Mouse (Mus musculus) mesoderm, embryonic 11.5 days (tissue): ENCODE results near the gene Neu1.
"Not testable (repeated sequence)": the region's sequence is repeated elsewhere in the genome, so short reads cannot be mapped to it uniquely, and the experiment has no call there.

Experiments
- DNase-seq: peaks from one replicate; pipeline ENCODE4 v3.0.0-alpha.2; 2012; ENCODE audit warnings: low read depth, low spot score

Neu1 gene

GRCm38 (mm10) chr17:34948721-34949552, 17.9 kb downstream of the Neu1 start:
- not testable (repeated sequence) for DNase-seq

GRCm38 (mm10) chr17:34949553-34949969, 18.5 kb downstream of the Neu1 start:
- DNase-seq = no peak

- DNase-seq = no peak
Measured at GRCm38 (mm10) chr17:34950514-34951455, 19.7 kb downstream of the Neu1 start.

- DNase-seq = no peak
Measured at GRCm38 (mm10) chr17:34951636-34952377, 20.8 kb downstream of the Neu1 start.

GRCm38 (mm10) chr17:34952378-34953040, 21.5 kb downstream of the Neu1 start:
- peak; percentile 89 for DNase-seq

- no peak for DNase-seq
Measured at GRCm38 (mm10) chr17:34953258-34953657, 22.2 kb downstream of the Neu1 start.

GRCm38 (mm10) chr17:34953904-34954303, 22.9 kb downstream of the Neu1 start:
- DNase-seq = no peak

- DNase-seq = no peak
Measured at GRCm38 (mm10) chr17:34954831-34955230, 23.8 kb downstream of the Neu1 start.

GRCm38 (mm10) chr17:34955884-34956283, 24.8 kb downstream of the Neu1 start:
- DNase-seq = no peak

GRCm38 (mm10) chr17:34956340-34956739, 25.3 kb downstream of the Neu1 start:
- no peak for DNase-seq

- not testable (repeated sequence) for DNase-seq
Measured at GRCm38 (mm10) chr17:34957291-34957690, 26.2 kb downstream of the Neu1 start.

GRCm38 (mm10) chr17:34957966-34958365, 26.9 kb downstream of the Neu1 start:
- not testable (repeated sequence) for DNase-seq

- DNase-seq = not testable (repeated sequence)
Measured at GRCm38 (mm10) chr17:34958734-34959129, 27.7 kb downstream of the Neu1 start.

- peak; percentile 80 for DNase-seq
Measured at GRCm38 (mm10) chr17:34959130-34959778, 28.2 kb downstream of the Neu1 start, which contains the start of gene Hspa1b. Hspa1b (minus strand) TSS chr17:34959238.

GRCm38 (mm10) chr17:34959881-34960515, 28.9 kb downstream of the Neu1 start:
- DNase-seq = no peak

- DNase-seq = no peak
Measured at GRCm38 (mm10) chr17:34960702-34961493, 29.8 kb downstream of the Neu1 start.

GRCm38 (mm10) chr17:34962125-34962524, 31.1 kb downstream of the Neu1 start:
- DNase-seq = no peak

- DNase-seq = no peak
Measured at GRCm38 (mm10) chr17:34962841-34963240, 31.8 kb downstream of the Neu1 start.

- no peak for DNase-seq
Measured at GRCm38 (mm10) chr17:34964640-34965049, 33.6 kb downstream of the Neu1 start.
